Mouse (Mus musculus) MEL (cell line): ENCODE results near the gene Adgrg1.

ENCODE experiments used
- CTCF ChIP-seq, 3 experiments: IDR thresholded peaks in 2 of 3; conservative IDR thresholded peaks in 1 of 3; 2 replicates each; pipeline ENCODE4 v1.5.1; 2011 to 2012; ENCODE audit warnings: low read length in 3 of 3, low read depth in 2 of 3, mild to moderate bottlenecking in 2 of 3, improper control_type of control experiment in 1 of 3, inconsistent platforms in 1 of 3, mixed read lengths in 1 of 3, moderate library complexity in 1 of 3; ENCODE audit not compliant: control insufficient read depth in 1 of 3, insufficient read depth in 1 of 3, poor library complexity in 1 of 3, severe bottlenecking in 1 of 3
- E2F4 ChIP-seq: IDR thresholded peaks from 2 replicates; pipeline ENCODE4 v1.6.1; 2011; ENCODE audit warnings: low read depth, low read length, improper control_type of control experiment, borderline replicate concordance
- ELF1 ChIP-seq: IDR thresholded peaks from 2 replicates; pipeline ENCODE4 v1.6.1; 2014; ENCODE audit warnings: low read depth, mild to moderate bottlenecking, inconsistent platforms, low read length, improper control_type of control experiment, moderate library complexity
- ETS1 ChIP-seq: IDR thresholded peaks from 2 replicates; pipeline ENCODE4 v1.6.1; 2012; ENCODE audit warnings: low read depth, mild to moderate bottlenecking, inconsistent platforms, low read length, improper control_type of control experiment, moderate library complexity
- HCFC1 ChIP-seq: IDR thresholded peaks from 2 replicates; pipeline ENCODE4 v1.6.1; 2012; ENCODE audit warnings: low read depth, mild to moderate bottlenecking, inconsistent platforms, low read length, improper control_type of control experiment, moderate library complexity
- MAFK ChIP-seq: IDR thresholded peaks from 2 replicates; pipeline ENCODE4 v1.6.1; 2011; ENCODE audit warnings: low read depth, mild to moderate bottlenecking, low read length, improper control_type of control experiment, borderline replicate concordance
- MAZ ChIP-seq: IDR thresholded peaks from 2 replicates; pipeline ENCODE4 v1.6.1; 2012; ENCODE audit warnings: low read depth, mild to moderate bottlenecking, inconsistent platforms, low read length, improper control_type of control experiment
- POLR2A ChIP-seq, 2 experiments: IDR thresholded peaks; 2 replicates each; pipeline ENCODE4 v1.6.1; 2011 to 2012; ENCODE audit warnings: low read length in 2 of 2, mild to moderate bottlenecking in 2 of 2, control low read depth in 1 of 2, improper control_type of control experiment in 1 of 2, low read depth in 1 of 2, moderate library complexity in 1 of 2; ENCODE audit not compliant: control insufficient read depth in 1 of 2, insufficient read depth in 1 of 2, poor library complexity in 1 of 2
- POLR2AphosphoS5 ChIP-seq: IDR thresholded peaks from 2 replicates; pipeline ENCODE4 v1.6.1; 2012; ENCODE audit warnings: low read depth, borderline replicate concordance, mild to moderate bottlenecking, inconsistent platforms, low read length, moderate library complexity, mixed read lengths
- TAL1 ChIP-seq: IDR thresholded peaks from 2 replicates; pipeline ENCODE4 v1.6.1; 2012; ENCODE audit warnings: mild to moderate bottlenecking, inconsistent platforms, low read length, moderate library complexity, mixed read lengths
- TBP ChIP-seq: IDR thresholded peaks from 2 replicates; pipeline ENCODE4 v1.8.0; 2011; ENCODE audit warnings: low read depth, low read length, improper control_type of control experiment
- ZNF384 ChIP-seq: IDR thresholded peaks from 2 replicates; pipeline ENCODE4 v1.6.1; 2012; ENCODE audit warnings: low read depth, mild to moderate bottlenecking, inconsistent platforms, low read length, improper control_type of control experiment

- TF ChIP-seq POLR2A (IDR thresholded peaks at IDR 0.05; ENCODE audit: control insufficient read depth in 1 of 2, insufficient read depth in 1 of 2, low read depth in 1 of 2, low read length in 2 of 2, poor library complexity in 1 of 2) (no peak), CTCF (IDR thresholded peaks at IDR 0.05 in 2 of 3, conservative IDR thresholded peaks at IDR 0.05 in 1 of 3; ENCODE audit: control insufficient read depth in 1 of 3, insufficient read depth in 1 of 3, low read depth in 2 of 3, low read length in 3 of 3, poor library complexity in 1 of 3, severe bottlenecking in 1 of 3) (no peak), ELF1 (no peak), HCFC1 (no peak), POLR2AphosphoS5 (no peak), E2F4 (no peak), ZNF384 (no peak), TAL1 (no peak), TBP (no peak), MAFK (no peak), ETS1 (no peak), MAZ (no peak)
Measured at GRCm38 (mm10) chr8:94990598-94991453, 16.3 kb downstream of the Adgrg1 start.
